Mouse (Mus musculus) small intestine, adult 2 months (tissue): ENCODE data around the gene Mpp4.

Experiments
- CTCF ChIP-seq: fragments of 200-500 bp; IDR thresholded peaks from 2 replicates; pipeline ENCODE4 v1.5.1; 2012; ENCODE audit warnings: low read depth, mild to moderate bottlenecking, control low read depth, inconsistent platforms, low read length, moderate library complexity, mixed read lengths; ENCODE audit not compliant: insufficient replicate concordance, insufficient read length; ENCODE audit errors: extremely low read depth
- POLR2A ChIP-seq: fragments of 200-500 bp; IDR thresholded peaks from 2 replicates; pipeline ENCODE4 v1.6.1; 2012; ENCODE audit warnings: low read depth, mild to moderate bottlenecking, control low read depth, inconsistent platforms, low read length, moderate library complexity

- TF ChIP-seq POLR2A = no peak
- no peak for TF ChIP-seq CTCF
Observed at GRCm38 (mm10) chr1:59128879-59129278, 34.3 kb downstream of the Mpp4 start.
